Mouse (Mus musculus): ENCODE measurements around the gene Dnah7c.

DNA sequence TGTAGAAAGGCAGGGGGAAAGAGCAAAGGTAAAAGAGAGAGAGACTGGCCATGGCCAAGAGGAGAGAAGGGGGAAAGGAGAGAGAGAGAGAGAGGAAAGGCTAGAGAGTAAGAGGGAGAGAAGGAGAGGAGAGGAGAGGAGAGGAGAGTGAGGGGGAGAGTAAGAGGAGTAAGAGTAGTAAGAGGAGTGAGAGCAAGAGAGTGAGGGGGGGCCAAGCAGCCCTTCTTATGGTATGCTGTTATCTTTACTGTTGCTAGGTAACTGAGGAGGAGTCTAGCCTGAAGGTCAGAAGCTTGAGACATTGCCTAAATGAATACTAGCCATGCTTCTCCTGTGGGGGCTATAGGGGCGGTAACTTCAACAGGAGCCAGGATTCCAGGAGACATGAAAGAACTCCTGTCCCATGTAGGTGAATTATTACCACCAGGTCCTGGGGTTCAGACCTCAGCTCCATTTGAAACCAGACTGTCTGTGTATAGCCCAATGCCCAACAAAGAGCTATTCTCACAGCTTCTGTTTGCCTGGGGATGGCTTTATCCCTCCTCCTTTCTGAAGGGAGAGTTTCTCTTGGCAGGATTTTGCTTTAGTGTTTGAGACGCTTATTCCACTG lies 119.5 kb downstream of the Dnah7c start:
- TF ChIP-seq CTCF (IDR thresholded peaks at IDR 0.05; ENCODE audit: low read depth, low read length) (no peak), EP300 (IDR thresholded peaks at IDR 0.05; ENCODE audit: insufficient read depth, low read depth, low read length) (no peak), POLR2A (IDR thresholded peaks at IDR 0.05; ENCODE audit: insufficient read depth, low read length) (no peak)

Measured in ES-Bruce4 (cell line).